Mouse (Mus musculus): Measurements from ENCODE around the gene Ppp1r12c. TPM values are rescaled to one million over a fixed set of nuclear protein-coding genes. Genes with fewer than 3 reads are reported as not detected.

The Ppp1r12c gene
- polyA plus RNA-seq, 2 experiments = 59.1 to 103 TPM

GRCm38 (mm10) chr7:4522292-4522691 is 20.8 kb upstream of the Ppp1r12c start:
- Histone ChIP-seq H3K36me3 (ENCODE audit: control insufficient read depth, insufficient read depth, low read length) (no peaks in the 10 kb centered on the region), H3K4me1 (ENCODE audit: control insufficient read depth, insufficient read depth, low read length) (peaks cover 13% of the 10 kb centered on the region), H3K27me3 (ENCODE audit: control insufficient read depth, insufficient read depth, low read length) (no peaks in the 10 kb centered on the region), H3K9ac (ENCODE audit: low read depth, low read length, severe bottlenecking) (no peak overlapping the region), H3K27ac (replicated peaks; ENCODE audit: low read depth, low read length) (no peak overlapping the region), H3K9me3 (ENCODE audit: control insufficient read depth, low read length) (no peaks in the 10 kb centered on the region), H3K4me3 (replicated peaks; ENCODE audit: low read length) (no peak overlapping the region), H3K4me2 (replicated peaks; ENCODE audit: low read depth, low read length, severe bottlenecking) (no peak overlapping the region)
- no peak for DNase-seq (ENCODE audit: low spot score)
- ATAC-seq (ENCODE audit: low FRiP score, low read depth) = no peak
- TF ChIP-seq POLR2A (IDR thresholded peaks at IDR 0.05; ENCODE audit: borderline replicate concordance, extremely low read depth, insufficient read depth, insufficient read length) = no peak
- WGBS = 80% methylated on average over 5 of the region's 6 CpGs

DNA sequence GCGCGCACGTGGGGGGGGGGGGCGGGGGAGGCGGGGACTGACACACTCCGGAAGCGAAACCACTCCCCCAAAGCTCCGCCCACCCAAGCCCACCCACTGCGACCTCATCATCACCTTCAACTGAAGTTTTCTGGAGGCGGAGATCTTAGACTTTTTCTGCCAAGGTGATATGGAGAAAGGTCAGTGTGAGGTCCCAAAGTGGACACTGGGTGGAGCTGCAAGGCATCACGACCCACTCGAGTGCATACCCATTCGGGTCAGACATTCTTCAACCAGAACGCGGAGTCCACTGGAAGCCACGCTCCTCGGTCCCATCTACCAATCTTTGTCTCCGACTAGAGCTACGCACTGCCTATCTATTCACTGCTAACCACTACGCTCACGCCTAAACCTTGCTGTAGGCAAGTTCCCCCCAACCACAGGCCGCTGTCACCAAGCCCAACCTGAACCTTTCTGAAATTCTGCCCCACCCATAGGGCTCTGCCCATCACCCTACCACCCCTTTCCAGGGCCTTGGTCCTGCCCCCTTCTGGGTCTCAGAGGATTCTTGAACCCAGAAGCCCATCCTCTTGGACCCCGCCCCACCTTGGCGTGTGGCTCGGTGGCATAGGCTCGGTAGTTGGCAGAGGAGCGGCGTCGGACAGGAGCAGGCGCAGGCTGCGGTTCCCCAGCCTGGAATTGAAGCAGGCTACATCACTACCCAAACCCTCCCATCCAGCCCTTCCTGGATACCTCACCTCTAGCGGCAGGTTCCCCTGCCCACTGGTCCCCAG is 19.9 kb upstream of the Ppp1r12c start:
- Histone ChIP-seq H3K4me1 (ENCODE audit: control insufficient read depth, insufficient read depth, low read length) (peaks cover 6% of the 10 kb centered on the region; the same call in 1 of the 2 replicates), H3K4me3 (replicated peaks; ENCODE audit: low read length) (peak overlapping the region; percentile 21), H3K9me3 (ENCODE audit: control insufficient read depth, low read length) (no peaks in the 10 kb centered on the region), H3K27me3 (ENCODE audit: control insufficient read depth, insufficient read depth, low read length) (no peaks in the 10 kb centered on the region), H3K9ac (ENCODE audit: low read depth, low read length, severe bottlenecking) (peak overlapping the region; percentile 28; the same call in 1 of the 2 replicates), H3K27ac (replicated peaks; ENCODE audit: low read depth, low read length) (no peak overlapping the region), H3K4me2 (replicated peaks; ENCODE audit: low read depth, low read length, severe bottlenecking) (peak overlapping the region; percentile 48), H3K36me3 (ENCODE audit: control insufficient read depth, insufficient read depth, low read length) (no peaks in the 10 kb centered on the region)
- 34% methylated on average over 29 of the region's 32 CpGs for WGBS
- DNase-seq (ENCODE audit: low spot score) = no peak
- TF ChIP-seq POLR2A (IDR thresholded peaks at IDR 0.05; ENCODE audit: borderline replicate concordance, extremely low read depth, insufficient read depth, insufficient read length) = no peak
- no peak for ATAC-seq (ENCODE audit: low FRiP score, low read depth)

DNA sequence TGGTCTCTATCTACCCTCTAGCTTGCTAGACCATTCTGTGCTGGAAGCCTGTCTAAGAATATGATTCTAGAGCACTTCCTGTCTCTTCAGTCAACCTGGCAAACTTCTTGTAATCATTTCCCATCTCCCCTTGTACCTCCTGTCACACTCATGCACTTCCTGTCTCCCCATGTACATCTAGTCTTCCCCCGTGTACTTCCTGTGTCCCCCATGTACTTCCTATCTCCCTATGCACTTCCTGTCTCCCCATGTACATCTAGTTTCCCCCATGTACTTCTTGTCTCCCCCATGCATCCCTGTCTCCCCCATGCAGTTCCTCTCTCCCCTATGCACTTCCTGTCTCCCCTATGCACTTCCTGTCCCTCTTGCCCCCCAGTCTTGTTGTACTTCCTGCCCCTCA is 17.0 kb upstream of the Ppp1r12c start:
- Histone ChIP-seq H3K9me3 (ENCODE audit: control insufficient read depth, low read length) (no peaks in the 10 kb centered on the region), H3K27ac (replicated peaks; ENCODE audit: low read depth, low read length) (no peak overlapping the region), H3K4me2 (replicated peaks; ENCODE audit: low read depth, low read length, severe bottlenecking) (no peak overlapping the region), H3K9ac (ENCODE audit: low read depth, low read length, severe bottlenecking) (no peak overlapping the region), H3K27me3 (ENCODE audit: control insufficient read depth, insufficient read depth, low read length) (no peaks in the 10 kb centered on the region), H3K36me3 (ENCODE audit: control insufficient read depth, insufficient read depth, low read length) (no peaks in the 10 kb centered on the region), H3K4me1 (ENCODE audit: control insufficient read depth, insufficient read depth, low read length) (peaks cover 9% of the 10 kb centered on the region; the same call in 1 of the 2 replicates), H3K4me3 (replicated peaks; ENCODE audit: low read length) (no peak overlapping the region)
- DNase-seq (ENCODE audit: low spot score) = no peak
- 79% methylated on average over 1 of the region's 1 CpGs for WGBS
- no peak for ATAC-seq (ENCODE audit: low FRiP score, low read depth)
- no peak for TF ChIP-seq POLR2A (IDR thresholded peaks at IDR 0.05; ENCODE audit: borderline replicate concordance, extremely low read depth, insufficient read depth, insufficient read length)

DNA sequence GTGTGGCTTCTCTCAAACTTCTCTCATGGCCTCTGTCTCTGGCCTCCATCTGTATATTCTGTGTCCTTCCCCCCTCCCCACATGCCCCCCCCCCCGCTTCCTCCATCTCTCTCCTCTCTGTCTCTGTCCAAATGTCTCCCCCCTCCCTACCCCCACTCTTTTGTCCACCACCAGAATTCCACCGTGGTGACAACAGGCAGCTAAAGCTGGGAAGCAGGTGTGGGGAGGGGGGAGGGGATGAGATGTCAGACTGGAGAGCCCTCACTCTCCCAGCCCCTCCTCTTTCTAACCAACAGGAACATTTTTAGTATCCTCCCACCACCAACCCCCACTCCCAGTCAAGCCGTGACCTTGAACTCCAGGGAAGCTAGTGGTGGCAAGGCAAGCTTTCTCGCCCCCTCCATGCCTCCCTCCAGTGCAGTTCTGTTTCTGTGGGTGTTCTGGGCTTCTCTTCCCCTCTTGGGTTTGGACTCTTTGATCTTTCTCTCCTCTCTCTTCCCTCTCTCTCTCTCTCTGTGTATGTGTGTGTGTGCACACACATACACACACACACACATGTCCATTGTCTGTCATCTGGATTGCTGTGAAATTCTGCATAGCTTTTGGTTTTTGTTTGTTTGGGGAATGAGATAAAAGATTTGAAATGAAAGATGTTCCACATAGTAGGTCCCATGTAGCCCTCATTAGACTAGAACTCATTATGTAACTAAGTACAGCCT is 15.0 kb upstream of the Ppp1r12c start, which contains the start of gene Tnnt1:
Gene Tnnt1, minus strand, starts transcription at position 51 of the 719 bp plus-strand sequence.
- H3K4me2 ChIP-seq (replicated peaks; ENCODE audit: low read depth, low read length, severe bottlenecking) = no peak within 1 kb of the TSS
- no peak within 1 kb of the TSS for H3K9ac ChIP-seq (ENCODE audit: low read depth, low read length, severe bottlenecking)
- no peaks in the 10 kb centered on the region for H3K9me3 ChIP-seq (ENCODE audit: control insufficient read depth, low read length)
- ATAC-seq (ENCODE audit: low FRiP score, low read depth) (peak; percentile 64), DNase-seq (ENCODE audit: low spot score) (peak; percentile 33)
- H3K4me3 ChIP-seq (replicated peaks; ENCODE audit: low read length) = peak within 1 kb of the TSS; percentile 11; the same call in 1 of the 2 replicates
- no peaks in the 10 kb centered on the region for H3K36me3 ChIP-seq (ENCODE audit: control insufficient read depth, insufficient read depth, low read length)
- no peak for TF ChIP-seq POLR2A (IDR thresholded peaks at IDR 0.05; ENCODE audit: borderline replicate concordance, extremely low read depth, insufficient read depth, insufficient read length)
- no peaks in the 10 kb centered on the region for H3K27me3 ChIP-seq (ENCODE audit: control insufficient read depth, insufficient read depth, low read length)
- peaks cover 9% of the 10 kb centered on the region; the same call in 1 of the 2 replicates for H3K4me1 ChIP-seq (ENCODE audit: control insufficient read depth, insufficient read depth, low read length)
- 10% methylated on average over 4 of the region's 4 CpGs for WGBS
- H3K27ac ChIP-seq (replicated peaks; ENCODE audit: low read depth, low read length) = no peak within 1 kb of the TSS

GRCm38 (mm10) chr7:4515853-4516252 is 14.4 kb upstream of the Ppp1r12c start:
- H3K4me1 ChIP-seq (ENCODE audit: control insufficient read depth, insufficient read depth, low read length) = 0 out of 2 replicates have a peak, but pooled peaks cover 6% of the 10 kb centered on the region
- H3K27me3 ChIP-seq (ENCODE audit: control insufficient read depth, insufficient read depth, low read length) = no peaks in the 10 kb centered on the region
- no peak for TF ChIP-seq POLR2A (IDR thresholded peaks at IDR 0.05; ENCODE audit: borderline replicate concordance, extremely low read depth, insufficient read depth, insufficient read length)
- peak; percentile 53 for ATAC-seq (ENCODE audit: low FRiP score, low read depth)
- H3K9ac ChIP-seq (ENCODE audit: low read depth, low read length, severe bottlenecking) = no peak overlapping the region
- no peaks in the 10 kb centered on the region for H3K9me3 ChIP-seq (ENCODE audit: control insufficient read depth, low read length)
- H3K36me3 ChIP-seq (ENCODE audit: control insufficient read depth, insufficient read depth, low read length) = no peaks in the 10 kb centered on the region
- WGBS = 39% methylated on average over 6 of the region's 6 CpGs
- H3K4me2 ChIP-seq (replicated peaks; ENCODE audit: low read depth, low read length, severe bottlenecking) = no peak overlapping the region
- no peak for DNase-seq (ENCODE audit: low spot score)
- H3K4me3 ChIP-seq (replicated peaks; ENCODE audit: low read length) = peak overlapping the region; percentile 11; the same call in 1 of the 2 replicates
- no peak overlapping the region for H3K27ac ChIP-seq (replicated peaks; ENCODE audit: low read depth, low read length)

All from limb, embryonic 14.5 days (tissue).